Mouse (Mus musculus): ENCODE measurements at regions not wholly inside any gene's neighbourhood (a gene's known extent, or its start where the extent isn't known, plus 50 kb on each side); places are given as distances from the start of the nearest gene placed in this dataset.

GRCm38 (mm10) chr8:34614031-34614526 lies 502.5 kb upstream of the Gm10131 start:
- no peak overlapping the region for H3K9ac ChIP-seq (ENCODE audit: low read length)
- no peaks in the 10 kb centered on the region for H3K27me3 ChIP-seq (ENCODE audit: control insufficient read depth, insufficient read depth, low read length)
- H3K4me3 ChIP-seq (ENCODE audit: low read depth, low read length) = no peak overlapping the region
- WGBS = 71% methylated on average over 10 of the region's 10 CpGs
- no peaks in the 10 kb centered on the region for H3K36me3 ChIP-seq (ENCODE audit: control insufficient read depth, insufficient read depth, low read length)
- H3K9me3 ChIP-seq (ENCODE audit: control insufficient read depth, low read length) = no peaks in the 10 kb centered on the region
- H3K27ac ChIP-seq (replicated peaks; ENCODE audit: low read depth, low read length) = no peak overlapping the region
- H3K4me2 ChIP-seq (ENCODE audit: low read depth, severe bottlenecking) = no peak overlapping the region
- no peaks in the 10 kb centered on the region for H3K4me1 ChIP-seq (ENCODE audit: control insufficient read depth, insufficient read depth, low read length)
- ATAC-seq (ENCODE audit: insufficient number of reproducible peaks, low FRiP score, low TSS enrichment, low read depth) (no peak), DNase-seq (ENCODE audit: low spot score) (no peak)

- H3K4me3 ChIP-seq (ENCODE audit: low read depth, low read length) = no peak overlapping the region
- 86% methylated on average over 5 of the region's 5 CpGs for WGBS
- H3K27me3 ChIP-seq (ENCODE audit: control insufficient read depth, insufficient read depth, low read length) = no peaks in the 10 kb centered on the region
- H3K9ac ChIP-seq (ENCODE audit: low read length) = no peak overlapping the region
- ATAC-seq (ENCODE audit: insufficient number of reproducible peaks, low FRiP score, low TSS enrichment, low read depth) = no peak
- no peak overlapping the region for H3K4me2 ChIP-seq (ENCODE audit: low read depth, severe bottlenecking)
- H3K27ac ChIP-seq (replicated peaks; ENCODE audit: low read depth, low read length) = no peak overlapping the region
- H3K9me3 ChIP-seq (ENCODE audit: control insufficient read depth, low read length) = no peaks in the 10 kb centered on the region
- H3K36me3 ChIP-seq (ENCODE audit: control insufficient read depth, insufficient read depth, low read length) = no peaks in the 10 kb centered on the region
- no peak for DNase-seq (ENCODE audit: low spot score)
- no peaks in the 10 kb centered on the region for H3K4me1 ChIP-seq (ENCODE audit: control insufficient read depth, insufficient read depth, low read length)
Observed at GRCm38 (mm10) chr8:34613138-34613537, 501.6 kb upstream of the Gm10131 start.

GRCm38 (mm10) chr8:34612396-34612795 lies 500.9 kb upstream of the Gm10131 start:
- Histone ChIP-seq H3K27me3 (ENCODE audit: control insufficient read depth, insufficient read depth, low read length) (no peaks in the 10 kb centered on the region), H3K9me3 (ENCODE audit: control insufficient read depth, low read length) (no peaks in the 10 kb centered on the region), H3K36me3 (ENCODE audit: control insufficient read depth, insufficient read depth, low read length) (no peaks in the 10 kb centered on the region), H3K27ac (replicated peaks; ENCODE audit: low read depth, low read length) (no peak overlapping the region), H3K4me1 (ENCODE audit: control insufficient read depth, insufficient read depth, low read length) (no peaks in the 10 kb centered on the region), H3K4me2 (ENCODE audit: low read depth, severe bottlenecking) (no peak overlapping the region), H3K9ac (ENCODE audit: low read length) (no peak overlapping the region), H3K4me3 (ENCODE audit: low read depth, low read length) (no peak overlapping the region)
- ATAC-seq (ENCODE audit: insufficient number of reproducible peaks, low FRiP score, low TSS enrichment, low read depth) (no peak), DNase-seq (ENCODE audit: low spot score) (no peak)
- 80% methylated on average over 3 of the region's 3 CpGs for WGBS

GRCm38 (mm10) chr8:34610186-34610585 lies 498.6 kb upstream of the Gm10131 start:
- no peaks in the 10 kb centered on the region for H3K9me3 ChIP-seq (ENCODE audit: control insufficient read depth, low read length)
- no peak overlapping the region for H3K4me2 ChIP-seq (ENCODE audit: low read depth, severe bottlenecking)
- no peak overlapping the region for H3K9ac ChIP-seq (ENCODE audit: low read length)
- ATAC-seq (ENCODE audit: insufficient number of reproducible peaks, low FRiP score, low TSS enrichment, low read depth) = no peak
- H3K4me1 ChIP-seq (ENCODE audit: control insufficient read depth, insufficient read depth, low read length) = no peaks in the 10 kb centered on the region
- H3K36me3 ChIP-seq (ENCODE audit: control insufficient read depth, insufficient read depth, low read length) = no peaks in the 10 kb centered on the region
- H3K27me3 ChIP-seq (ENCODE audit: control insufficient read depth, insufficient read depth, low read length) = no peaks in the 10 kb centered on the region
- H3K27ac ChIP-seq (replicated peaks; ENCODE audit: low read depth, low read length) = no peak overlapping the region
- DNase-seq (ENCODE audit: low spot score) = no peak
- no peak overlapping the region for H3K4me3 ChIP-seq (ENCODE audit: low read depth, low read length)

GRCm38 (mm10) chr8:34607426-34607825 lies 495.9 kb upstream of the Gm10131 start:
- H3K4me1 ChIP-seq (ENCODE audit: control insufficient read depth, insufficient read depth, low read length) = no peaks in the 10 kb centered on the region
- ATAC-seq (ENCODE audit: insufficient number of reproducible peaks, low FRiP score, low TSS enrichment, low read depth) = no peak
- 89% methylated on average over 2 of the region's 2 CpGs for WGBS
- H3K36me3 ChIP-seq (ENCODE audit: control insufficient read depth, insufficient read depth, low read length) = no peaks in the 10 kb centered on the region
- H3K9ac ChIP-seq (ENCODE audit: low read length) = no peak overlapping the region
- H3K9me3 ChIP-seq (ENCODE audit: control insufficient read depth, low read length) = no peaks in the 10 kb centered on the region
- no peak overlapping the region for H3K27ac ChIP-seq (replicated peaks; ENCODE audit: low read depth, low read length)
- DNase-seq (ENCODE audit: low spot score) = no peak
- no peaks in the 10 kb centered on the region for H3K27me3 ChIP-seq (ENCODE audit: control insufficient read depth, insufficient read depth, low read length)
- H3K4me3 ChIP-seq (ENCODE audit: low read depth, low read length) = no peak overlapping the region
- H3K4me2 ChIP-seq (ENCODE audit: low read depth, severe bottlenecking) = no peak overlapping the region

DNA sequence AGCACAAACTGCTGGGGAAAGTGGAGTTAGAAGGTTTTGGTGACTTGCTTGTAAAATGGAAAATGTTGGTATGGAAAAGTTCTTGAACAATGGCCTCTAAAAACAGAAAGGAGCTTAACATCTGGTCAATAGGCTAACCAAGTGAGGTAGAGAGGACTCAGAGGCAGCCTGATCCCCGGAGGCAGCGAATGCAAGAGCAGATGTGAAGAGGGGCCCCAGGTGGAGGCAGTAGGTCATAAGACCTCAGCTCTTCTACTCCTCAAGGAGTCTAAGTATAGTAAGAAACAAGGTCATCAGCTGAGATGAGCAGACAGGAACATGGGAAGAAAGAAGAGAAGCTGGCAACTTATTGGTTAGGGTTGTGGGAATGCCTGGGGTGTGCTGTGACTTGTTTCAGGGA lies 493.5 kb upstream of the Gm10131 start:
- WGBS = 84% methylated on average over 2 of the region's 2 CpGs
- Histone ChIP-seq H3K4me3 (ENCODE audit: low read depth, low read length) (no peak overlapping the region), H3K27me3 (ENCODE audit: control insufficient read depth, insufficient read depth, low read length) (no peaks in the 10 kb centered on the region), H3K36me3 (ENCODE audit: control insufficient read depth, insufficient read depth, low read length) (no peaks in the 10 kb centered on the region), H3K4me2 (ENCODE audit: low read depth, severe bottlenecking) (no peak overlapping the region), H3K9ac (ENCODE audit: low read length) (no peak overlapping the region), H3K27ac (replicated peaks; ENCODE audit: low read depth, low read length) (no peak overlapping the region), H3K9me3 (ENCODE audit: control insufficient read depth, low read length) (no peaks in the 10 kb centered on the region), H3K4me1 (ENCODE audit: control insufficient read depth, insufficient read depth, low read length) (no peaks in the 10 kb centered on the region)
- no peak for DNase-seq (ENCODE audit: low spot score)
- no peak for ATAC-seq (ENCODE audit: insufficient number of reproducible peaks, low FRiP score, low TSS enrichment, low read depth)

- ATAC-seq (ENCODE audit: insufficient number of reproducible peaks, low FRiP score, low TSS enrichment, low read depth) = no peak
- Histone ChIP-seq H3K4me2 (ENCODE audit: low read depth, severe bottlenecking) (no peak overlapping the region), H3K9me3 (ENCODE audit: control insufficient read depth, low read length) (no peaks in the 10 kb centered on the region), H3K27ac (replicated peaks; ENCODE audit: low read depth, low read length) (no peak overlapping the region), H3K36me3 (ENCODE audit: control insufficient read depth, insufficient read depth, low read length) (no peaks in the 10 kb centered on the region), H3K9ac (ENCODE audit: low read length) (no peak overlapping the region), H3K4me1 (ENCODE audit: control insufficient read depth, insufficient read depth, low read length) (no peaks in the 10 kb centered on the region), H3K4me3 (ENCODE audit: low read depth, low read length) (no peak overlapping the region), H3K27me3 (ENCODE audit: control insufficient read depth, insufficient read depth, low read length) (no peaks in the 10 kb centered on the region)
- WGBS = 82% methylated on average over 2 of the region's 2 CpGs
- no peak for DNase-seq (ENCODE audit: low spot score)
Observed at GRCm38 (mm10) chr8:34604581-34604980, 493.0 kb upstream of the Gm10131 start.

DNA sequence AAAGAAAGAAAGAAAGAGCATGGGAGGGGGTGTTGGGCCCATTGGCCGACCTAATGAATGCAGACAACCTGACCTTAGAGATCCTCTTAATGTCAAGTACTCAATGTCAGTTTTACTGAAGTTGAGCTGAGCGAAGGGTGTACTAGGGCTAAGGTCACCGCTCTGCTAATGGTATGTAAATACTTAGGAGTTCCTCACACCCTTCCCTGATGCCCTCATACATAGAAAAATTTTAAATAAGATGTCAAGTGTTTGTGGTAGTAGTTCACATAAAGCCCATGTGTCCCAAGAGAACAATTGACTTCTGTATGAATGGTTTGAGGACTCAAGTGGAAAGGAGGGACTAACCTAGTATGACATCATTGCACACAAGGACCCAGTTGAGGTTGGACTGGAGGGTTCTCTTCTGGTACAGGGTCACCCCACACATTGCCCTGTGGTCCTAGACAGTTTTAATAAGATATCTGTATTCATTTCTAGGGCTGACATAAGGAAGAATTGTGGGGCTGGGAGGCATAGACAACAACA lies 490.0 kb upstream of the Gm10131 start:
- no peak overlapping the region for H3K27ac ChIP-seq (replicated peaks; ENCODE audit: low read depth, low read length)
- no peak for DNase-seq (ENCODE audit: low spot score)
- WGBS = 90% methylated on average over 3 of the region's 3 CpGs

GRCm38 (mm10) chr8:34600880-34601279 lies 489.3 kb upstream of the Gm10131 start:
- H3K27ac ChIP-seq (replicated peaks; ENCODE audit: low read depth, low read length) = no peak overlapping the region
- H3K36me3 ChIP-seq (ENCODE audit: control insufficient read depth, insufficient read depth, low read length) = no peaks in the 10 kb centered on the region
- ATAC-seq (ENCODE audit: insufficient number of reproducible peaks, low FRiP score, low TSS enrichment, low read depth) = no peak
- H3K4me3 ChIP-seq (ENCODE audit: low read depth, low read length) = no peak overlapping the region
- no peaks in the 10 kb centered on the region for H3K4me1 ChIP-seq (ENCODE audit: control insufficient read depth, insufficient read depth, low read length)
- H3K9ac ChIP-seq (ENCODE audit: low read length) = no peak overlapping the region
- H3K4me2 ChIP-seq (ENCODE audit: low read depth, severe bottlenecking) = no peak overlapping the region
- H3K9me3 ChIP-seq (ENCODE audit: control insufficient read depth, low read length) = no peaks in the 10 kb centered on the region
- 87% methylated on average over 5 of the region's 5 CpGs for WGBS
- DNase-seq (ENCODE audit: low spot score) = no peak
- no peaks in the 10 kb centered on the region for H3K27me3 ChIP-seq (ENCODE audit: control insufficient read depth, insufficient read depth, low read length)

More for the DNA sequence above, 490.0 kb upstream of the Gm10131 start:
- Histone ChIP-seq H3K9me3 (ENCODE audit: control insufficient read depth, low read length) (no peaks in the 10 kb centered on the region), H3K4me2 (ENCODE audit: low read depth, severe bottlenecking) (no peak overlapping the region), H3K36me3 (ENCODE audit: control insufficient read depth, insufficient read depth, low read length) (no peaks in the 10 kb centered on the region), H3K4me3 (ENCODE audit: low read depth, low read length) (no peak overlapping the region), H3K27me3 (ENCODE audit: control insufficient read depth, insufficient read depth, low read length) (no peaks in the 10 kb centered on the region), H3K9ac (ENCODE audit: low read length) (no peak overlapping the region), H3K4me1 (ENCODE audit: control insufficient read depth, insufficient read depth, low read length) (no peaks in the 10 kb centered on the region)
- ATAC-seq (ENCODE audit: insufficient number of reproducible peaks, low FRiP score, low TSS enrichment, low read depth) = no peak
